Mouse (Mus musculus) liver, embryonic 14.5 days (tissue): ENCODE results near the gene Syt15. TPM values are rescaled to one million over a fixed set of nuclear protein-coding genes. Genes with fewer than 3 reads are reported as not detected.

ENCODE experiments used
- ATAC-seq: fragments of 200-750 bp; cut with Nextera tagmentation; 2 replicates; pipeline ENCODE4 v1.8.0; 2017; ENCODE audit warnings: moderate number of reproducible peaks, mild to moderate bottlenecking, moderate library complexity; ENCODE audit not compliant: insufficient read depth
- DNase-seq, 3 experiments: peaks; one replicate each; pipeline ENCODE4 v3.0.0-alpha.2; 2012 to 2013; ENCODE audit warnings: low read depth in 3 of 3, low spot score in 3 of 3
- H3K27ac ChIP-seq: fragments of 300-500 bp; sonication (generic); 2 replicates; pipeline ENCODE4 v1.5.1; 2014; ENCODE audit warnings: moderate library complexity, mild to moderate bottlenecking, control low read depth, inconsistent platforms
- H3K27me3 ChIP-seq: fragments of 300-500 bp; sonication (generic); 2 replicates; pipeline ENCODE4 v1.6.1; 2014; ENCODE audit warnings: mild to moderate bottlenecking, low read length, moderate library complexity; ENCODE audit not compliant: control insufficient read depth, insufficient read depth
- H3K36me3 ChIP-seq: fragments of 300-500 bp; sonication (generic); replicated peaks from 2 replicates; pipeline ENCODE4 v1.6.1; 2014; ENCODE audit warnings: low read depth; ENCODE audit not compliant: control insufficient read depth, insufficient read depth
- H3K4me1 ChIP-seq, 2 experiments: fragments of 200-500 bp in 1 of 2; fragments of 300-500 bp in 1 of 2; sonication (generic) in 1 of 2; replicated peaks; 2 replicates each; pipeline ENCODE4 v1.6.1; 2012 to 2014; ENCODE audit warnings: antibody characterized with exemption in 1 of 2, inconsistent platforms in 1 of 2, low read length in 1 of 2; ENCODE audit not compliant: control insufficient read depth in 2 of 2, insufficient read depth in 2 of 2
- H3K4me2 ChIP-seq: fragments of 300-500 bp; sonication (generic); 2 replicates; pipeline ENCODE4 v1.6.1; 2014; ENCODE audit warnings: low read depth, mild to moderate bottlenecking, control low read depth, moderate library complexity
- H3K4me3 ChIP-seq, 2 experiments: fragments of 200-500 bp in 1 of 2; fragments of 300-500 bp in 1 of 2; sonication (generic) in 1 of 2; 2 replicates each; pipeline ENCODE4 v1.5.1; 2012 to 2014; ENCODE audit warnings: low read depth in 2 of 2, low read length in 2 of 2, mild to moderate bottlenecking in 2 of 2, control low read depth in 1 of 2, inconsistent platforms in 1 of 2, moderate library complexity in 1 of 2; ENCODE audit not compliant: insufficient read depth in 1 of 2
- H3K9ac ChIP-seq: fragments of 300-500 bp; sonication (generic); replicated peaks from 2 replicates; pipeline ENCODE4 v1.6.1; 2014; ENCODE audit warnings: mild to moderate bottlenecking, control low read depth, moderate library complexity
- H3K9me3 ChIP-seq: fragments of 300-500 bp; sonication (generic); 2 replicates; pipeline ENCODE4 v1.6.1; 2016; ENCODE audit warnings: low read length, mixed read lengths; ENCODE audit not compliant: control insufficient read depth
- CTCF ChIP-seq: IDR thresholded peaks from 2 replicates; pipeline ENCODE4 v1.5.1; 2016; ENCODE audit warnings: antibody characterized with exemption, low read depth, control low read depth
- EP300 ChIP-seq: IDR thresholded peaks from 2 replicates; pipeline ENCODE4 v1.6.1; 2016; ENCODE audit warnings: antibody characterized with exemption, low read depth
- WGBS: fragments of 180-500 bp; shearing (Covaris S2); extraction: QIAGEN DNeasy Blood & Tissue Kit; methylation state at CpG from one replicate; pipeline ENCODE4 v1.1.7; 2014; ENCODE audit not compliant: insufficient replicate concordance; 5-methylcytosine and 5-hydroxymethylcytosine counted together
- polyA plus RNA-seq, 2 experiments: library from polyadenylated mRNA; depleted of rRNA in 1 of 2; stranded (reverse) in 1 of 2; unstranded in 1 of 2; fragments of >200 nt; fragmentation: Nextera tagmentation in 1 of 2; extraction: Ambion mirVana in 1 of 2; gene quantifications; 2 replicates each; pipeline versions ENCODE4 v1.2.1 to v1.2.3; 2012 to 2014

Syt15 gene
- polyA plus RNA-seq, 2 experiments, result 0.13 to 0.74 TPM

DNA sequence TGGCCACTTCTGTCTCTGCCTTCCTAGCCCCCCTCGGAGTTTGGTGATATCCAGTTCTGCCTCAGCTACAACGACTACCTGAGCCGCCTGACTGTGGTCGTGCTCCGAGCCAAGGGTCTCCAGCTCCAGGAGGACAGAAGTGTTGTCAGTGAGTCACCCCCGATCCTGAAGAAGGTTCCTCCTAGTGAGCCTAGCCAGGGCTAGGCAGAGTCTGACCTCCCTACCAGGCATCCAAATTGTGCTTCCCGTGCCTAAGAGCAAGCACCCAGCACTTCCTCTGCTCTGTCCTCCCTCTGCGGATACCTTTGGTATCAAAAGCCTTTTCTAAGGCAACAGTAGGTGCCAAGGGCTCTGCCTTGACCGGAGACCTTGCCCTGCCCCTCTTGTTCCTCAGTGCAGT lies 6.6 kb downstream of the Syt15 start:
- no peak overlapping the region for H3K4me2 ChIP-seq
- TF ChIP-seq CTCF (no peak), EP300 (no peak)
- no peak for ATAC-seq
- no peak for DNase-seq
- H3K27me3 ChIP-seq, result no peaks in the 10 kb centered on the region
- H3K9ac ChIP-seq, result no peak overlapping the region
- H3K36me3 ChIP-seq, result no peaks in the 10 kb centered on the region
- no peaks in the 10 kb centered on the region for H3K9me3 ChIP-seq
- H3K4me3 ChIP-seq, result no peak overlapping the region
- WGBS, result 50% methylated on average over 9 of the region's 9 CpGs
- H3K4me1 ChIP-seq, result no peaks in the 10 kb centered on the region
- H3K27ac ChIP-seq, result no peak overlapping the region

DNA sequence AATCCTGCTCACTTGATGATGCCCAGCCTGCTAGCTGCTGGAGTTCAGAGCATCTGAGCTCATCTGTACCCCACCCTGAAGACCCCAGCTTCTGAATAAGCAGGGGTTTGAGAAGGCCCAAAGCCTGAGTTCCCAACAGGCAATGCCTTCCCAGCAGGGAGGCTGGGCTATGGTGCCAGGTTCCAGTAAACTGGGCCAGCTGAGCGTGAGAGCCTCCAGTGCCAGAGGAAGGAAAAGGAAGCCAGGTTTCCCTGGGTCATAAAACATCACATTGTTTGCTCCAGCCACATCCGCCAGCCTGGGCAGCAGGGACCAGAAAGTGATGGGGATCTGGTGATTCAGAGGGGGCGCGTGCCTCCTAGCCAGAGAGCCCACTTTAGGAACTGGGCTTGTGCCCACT lies 7.2 kb downstream of the Syt15 start:
- TF ChIP-seq CTCF, result no peak
- H3K9me3 ChIP-seq, result no peaks in the 10 kb centered on the region
- H3K27me3 ChIP-seq, result no peaks in the 10 kb centered on the region
- no peak overlapping the region for H3K9ac ChIP-seq
- 64% methylated on average over 4 of the region's 4 CpGs for WGBS
- ATAC-seq (no peak), DNase-seq (no peak)
- no peak overlapping the region for H3K4me3 ChIP-seq
- H3K36me3 ChIP-seq, result no peaks in the 10 kb centered on the region
- H3K4me2 ChIP-seq, result no peak overlapping the region
- H3K27ac ChIP-seq, result no peak overlapping the region
- H3K4me1 ChIP-seq, result no peaks in the 10 kb centered on the region

DNA sequence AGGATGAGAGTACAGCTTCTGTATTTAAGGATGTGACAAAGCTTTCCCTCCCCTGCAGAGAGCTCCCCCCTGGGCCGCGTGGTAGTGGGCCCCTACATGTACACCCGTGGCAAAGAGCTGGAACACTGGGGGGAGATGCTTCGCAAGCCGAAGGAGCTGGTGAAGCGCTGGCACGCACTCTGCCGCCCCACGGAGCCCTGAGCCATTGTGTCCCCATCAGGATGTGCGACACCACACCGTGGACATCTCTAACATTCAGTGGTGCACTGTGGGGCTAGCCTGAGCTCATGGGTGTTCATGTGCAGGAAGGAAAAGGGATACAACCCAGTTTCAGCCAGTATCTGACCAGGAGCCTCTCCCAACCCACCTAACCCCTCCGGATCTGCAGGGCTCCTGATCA lies 8.6 kb downstream of the Syt15 start:
- H3K27me3 ChIP-seq, result no peaks in the 10 kb centered on the region
- H3K9me3 ChIP-seq, result no peaks in the 10 kb centered on the region
- DNase-seq (no peak), ATAC-seq (no peak)
- WGBS, result 61% methylated on average over 12 of the region's 12 CpGs
- H3K27ac ChIP-seq, result no peak overlapping the region
- H3K4me1 ChIP-seq, result no peaks in the 10 kb centered on the region
- no peaks in the 10 kb centered on the region for H3K36me3 ChIP-seq
- H3K4me3 ChIP-seq, result no peak overlapping the region
- H3K4me2 ChIP-seq, result no peak overlapping the region
- TF ChIP-seq CTCF (no peak), EP300 (no peak)
- H3K9ac ChIP-seq, result no peak overlapping the region

DNA sequence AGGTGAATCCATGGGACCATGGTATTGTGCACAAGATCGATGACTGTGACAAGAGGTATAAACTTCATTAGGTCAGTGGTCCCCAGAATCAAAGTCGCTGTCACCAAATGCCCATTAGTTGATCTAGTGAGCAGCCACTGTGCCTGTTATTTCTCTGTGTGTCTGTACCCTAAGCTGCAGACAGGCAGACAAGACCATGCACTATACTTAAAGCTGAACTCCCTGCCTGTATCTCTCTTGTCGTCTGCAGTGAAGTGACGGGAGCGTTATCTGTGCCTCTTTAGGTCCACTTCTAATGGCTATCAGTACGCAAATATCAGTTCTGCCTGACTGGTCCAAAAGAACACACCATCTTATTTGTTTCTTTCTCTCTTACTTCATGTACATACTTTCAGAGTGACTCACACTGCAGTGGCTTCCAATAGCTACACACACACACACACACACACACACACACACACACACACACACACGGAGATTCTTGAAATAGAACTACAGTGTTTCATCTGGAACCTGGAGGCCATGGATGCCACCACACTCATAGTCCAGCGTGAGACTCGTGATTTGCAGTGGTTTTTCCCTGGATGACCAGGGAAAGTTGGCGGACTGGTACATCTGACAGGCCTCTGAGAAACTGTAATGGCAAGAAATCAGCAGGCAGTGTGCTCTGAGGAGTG lies 9.6 kb downstream of the Syt15 start:
- Histone ChIP-seq H3K9me3 (no peaks in the 10 kb centered on the region), H3K36me3 (no peaks in the 10 kb centered on the region), H3K4me1 (no peaks in the 10 kb centered on the region), H3K27me3 (no peaks in the 10 kb centered on the region), H3K27ac (no peak overlapping the region), H3K4me2 (no peak overlapping the region), H3K4me3 (no peak overlapping the region), H3K9ac (no peak overlapping the region)
- 71% methylated on average over 10 of the region's 10 CpGs for WGBS
- no peak for TF ChIP-seq CTCF
- no peak for TF ChIP-seq EP300
- no peak for ATAC-seq
- no peak for DNase-seq

DNA sequence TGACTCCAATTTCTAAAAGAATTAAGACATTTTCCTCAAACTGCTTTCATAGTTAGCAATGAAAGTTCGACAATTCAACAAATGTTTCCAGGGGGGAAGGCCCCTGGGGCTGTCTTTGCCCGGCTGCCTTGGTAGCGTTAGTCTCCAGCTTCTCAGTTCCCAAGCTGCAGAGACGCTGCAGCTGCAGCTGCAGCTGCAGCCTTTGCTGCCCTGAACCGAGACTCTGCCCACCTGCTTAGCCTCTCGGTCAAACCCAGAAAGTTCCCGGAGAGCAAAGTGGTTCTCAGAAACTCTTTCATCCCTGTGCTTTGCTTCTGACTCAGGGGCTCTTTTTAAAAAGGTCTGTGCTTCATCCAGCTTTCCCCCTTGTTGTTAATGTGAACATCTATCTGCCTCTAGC lies 12.9 kb downstream of the Syt15 start:
- ATAC-seq (no peak), DNase-seq (no peak)
- no peak overlapping the region for H3K9ac ChIP-seq
- H3K4me3 ChIP-seq, result no peak overlapping the region
- no peak for TF ChIP-seq EP300
- no peak for TF ChIP-seq CTCF
- WGBS, result 76% methylated on average over 7 of the region's 7 CpGs
- no peak overlapping the region for H3K4me2 ChIP-seq
- no peaks in the 10 kb centered on the region for H3K9me3 ChIP-seq
- H3K36me3 ChIP-seq, result no peaks in the 10 kb centered on the region
- no peak overlapping the region for H3K27ac ChIP-seq
- H3K4me1 ChIP-seq, result peaks cover 0 to 3% of the 10 kb centered on the region in 2 experiments; a peak in 1 of 4 replicates
- H3K27me3 ChIP-seq, result no peaks in the 10 kb centered on the region
